Mouse (Mus musculus) embryonic facial prominence, embryonic 12.5 days (tissue): ENCODE results near the gene Wdr20. TPM values are rescaled to one million over a fixed set of nuclear protein-coding genes. Genes with fewer than 3 reads are reported as not detected.

ENCODE experiments used
- ATAC-seq: fragments of 200-750 bp; cut with Nextera tagmentation; 2 replicates; pipeline ENCODE4 v1.8.0; 2017; ENCODE audit not compliant: insufficient number of reproducible peaks, insufficient read depth, low FRiP score, low TSS enrichment
- H3K27ac ChIP-seq: fragments of 300-500 bp; sonication (generic); 2 replicates; pipeline ENCODE4 v1.5.1; 2016; ENCODE audit warnings: mild to moderate bottlenecking
- H3K27me3 ChIP-seq: fragments of 300-500 bp; sonication (generic); 2 replicates; pipeline ENCODE4 v1.6.1; 2016; ENCODE audit warnings: mild to moderate bottlenecking, moderate library complexity
- H3K36me3 ChIP-seq: fragments of 300-500 bp; sonication (generic); 2 replicates; pipeline ENCODE4 v1.6.1; 2016; ENCODE audit warnings: mild to moderate bottlenecking
- H3K4me1 ChIP-seq: fragments of 300-500 bp; sonication (generic); 2 replicates; pipeline ENCODE4 v1.6.1; 2016
- H3K4me2 ChIP-seq: fragments of 300-500 bp; sonication (generic); replicated peaks from 2 replicates; pipeline ENCODE4 v1.6.1; 2016; ENCODE audit warnings: mild to moderate bottlenecking, moderate library complexity
- H3K4me3 ChIP-seq: fragments of 300-500 bp; sonication (generic); 2 replicates; pipeline ENCODE4 v1.5.1; 2016; ENCODE audit warnings: mild to moderate bottlenecking
- H3K9ac ChIP-seq: fragments of 300-500 bp; sonication (generic); 2 replicates; pipeline ENCODE4 v1.6.1; 2016; ENCODE audit warnings: mild to moderate bottlenecking, moderate library complexity
- H3K9me3 ChIP-seq: fragments of 300-500 bp; sonication (generic); 2 replicates; pipeline ENCODE4 v1.6.1; 2016; ENCODE audit warnings: mild to moderate bottlenecking, moderate library complexity
- WGBS: fragments of 180-500 bp; shearing (Covaris S2); methylation state at CpG from one replicate; pipeline ENCODE4 v1.1.7; 2016; 5-methylcytosine and 5-hydroxymethylcytosine counted together
- polyA plus RNA-seq: library from polyadenylated mRNA; unstranded; fragments of >200 nt; fragmentation: Nextera tagmentation; extraction: Ambion mirVana; gene quantifications from 2 replicates; pipeline ENCODE4 v1.2.1, GENCODE M21; 2016

The Wdr20 gene
- polyA plus RNA-seq, 1 experiment from 2014 or later, result 30.1 TPM

DNA sequence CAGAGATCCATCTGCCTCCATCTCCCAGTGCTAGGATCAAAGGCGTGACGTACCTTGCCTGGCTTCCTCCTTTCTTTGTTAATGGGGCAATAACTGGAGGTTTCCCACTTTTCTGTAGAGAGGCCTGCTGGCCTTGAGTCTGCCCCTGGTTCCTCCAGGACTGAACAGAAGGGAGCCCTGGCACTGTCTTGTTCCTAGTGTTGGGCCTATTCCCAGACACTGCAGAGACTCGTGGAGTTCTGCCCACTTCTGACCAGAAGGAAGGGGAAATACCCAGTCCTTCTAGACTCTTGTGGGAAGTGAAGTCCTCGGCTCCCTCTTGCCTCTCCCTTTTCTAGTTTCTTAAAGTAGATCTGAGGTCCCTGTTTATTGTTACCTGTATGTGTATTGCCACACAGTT is 48.5 kb downstream of the Wdr20 start:
- Histone ChIP-seq H3K4me2 (no peak overlapping the region), H3K27me3 (no peaks in the 10 kb centered on the region), H3K9me3 (no peaks in the 10 kb centered on the region), H3K4me3 (no peak overlapping the region), H3K36me3 (peaks cover 21% of the 10 kb centered on the region), H3K4me1 (peaks cover 6% of the 10 kb centered on the region; the same call in 1 of the 2 replicates), H3K9ac (no peak overlapping the region), H3K27ac (no peak overlapping the region)
- WGBS, result 86% methylated on average over 4 of the region's 4 CpGs
- ATAC-seq, result no peak

DNA sequence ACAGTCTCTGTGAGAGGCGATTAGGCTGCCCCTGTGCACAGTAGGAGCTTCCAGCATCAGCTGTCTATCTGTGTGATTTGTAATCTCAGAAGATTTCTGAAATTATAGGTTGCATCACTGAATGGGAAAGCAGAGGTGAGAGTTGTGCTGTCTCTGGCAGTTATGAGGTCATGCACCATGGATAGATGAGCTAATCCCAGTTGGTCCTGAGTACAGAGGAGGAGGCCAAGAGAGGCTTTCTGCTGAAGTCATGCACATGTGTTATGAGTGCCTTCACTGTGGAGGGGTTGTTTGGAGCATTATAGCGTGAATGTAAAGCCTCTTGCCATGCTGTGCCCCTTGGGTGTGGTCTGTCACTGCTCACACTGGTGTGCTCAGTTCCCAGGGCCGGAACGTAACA is 52.8 kb downstream of the Wdr20 start:
- Histone ChIP-seq H3K4me3 (no peak overlapping the region), H3K27me3 (no peaks in the 10 kb centered on the region), H3K9ac (no peak overlapping the region), H3K9me3 (no peaks in the 10 kb centered on the region), H3K36me3 (peaks cover 6% of the 10 kb centered on the region; the same call in 1 of the 2 replicates), H3K4me1 (peaks cover 6% of the 10 kb centered on the region; the same call in 1 of the 2 replicates), H3K4me2 (no peak overlapping the region), H3K27ac (no peak overlapping the region)
- 91% methylated on average over 4 of the region's 4 CpGs for WGBS
- no peak for ATAC-seq

DNA sequence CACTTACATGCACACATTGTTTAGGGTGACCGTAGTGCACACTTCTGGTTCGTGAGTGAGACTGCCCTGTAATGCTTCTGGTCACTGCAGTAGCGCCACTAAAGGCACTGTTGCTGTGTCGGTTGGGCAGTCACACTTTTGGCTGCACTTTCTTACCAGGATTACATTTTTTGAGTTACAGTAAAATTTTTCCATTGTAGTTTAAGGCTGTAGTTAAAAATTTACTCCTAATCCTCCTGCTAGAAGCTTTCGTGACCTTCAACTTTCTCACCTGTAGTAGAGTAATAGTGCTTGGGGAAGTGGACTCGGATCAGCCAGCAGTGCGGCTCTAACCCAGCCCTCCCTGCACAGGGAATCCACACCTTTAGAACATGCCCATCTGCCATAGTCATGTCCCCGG is 53.3 kb downstream of the Wdr20 start:
- WGBS, result 94% methylated on average over 8 of the region's 8 CpGs
- Histone ChIP-seq H3K27ac (no peak overlapping the region), H3K4me2 (no peak overlapping the region), H3K9ac (no peak overlapping the region), H3K4me1 (peaks cover 6% of the 10 kb centered on the region; the same call in 1 of the 2 replicates), H3K27me3 (no peaks in the 10 kb centered on the region), H3K4me3 (no peak overlapping the region), H3K9me3 (no peaks in the 10 kb centered on the region), H3K36me3 (peaks cover 6% of the 10 kb centered on the region; the same call in 1 of the 2 replicates)
- no peak for ATAC-seq

DNA sequence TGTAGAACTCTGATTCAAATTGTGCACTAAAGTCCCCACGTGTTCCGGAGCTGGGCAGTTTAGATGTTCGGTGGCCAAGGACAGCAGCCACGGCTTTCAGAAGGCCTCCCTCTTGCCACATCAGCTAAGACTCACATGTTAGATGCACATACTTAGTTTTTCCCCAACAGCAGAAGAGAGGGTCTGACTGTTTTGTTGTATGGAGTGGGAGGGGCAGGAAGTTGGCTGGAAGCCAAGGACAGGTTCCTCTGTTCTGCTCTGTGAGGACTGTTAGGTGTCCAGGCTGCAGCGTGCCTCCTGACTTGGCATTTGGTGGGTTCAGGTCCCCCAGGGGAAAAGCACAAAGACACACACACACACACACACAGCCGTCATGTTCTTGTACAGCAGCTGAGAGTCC is 57.3 kb downstream of the Wdr20 start:
- Histone ChIP-seq H3K27ac (no peak overlapping the region), H3K27me3 (no peaks in the 10 kb centered on the region), H3K4me2 (no peak overlapping the region), H3K4me1 (no peaks in the 10 kb centered on the region), H3K36me3 (peaks cover 14% of the 10 kb centered on the region; the same call in 1 of the 2 replicates), H3K9me3 (no peaks in the 10 kb centered on the region), H3K4me3 (no peak overlapping the region), H3K9ac (no peak overlapping the region)
- ATAC-seq, result no peak
- WGBS, result 86% methylated on average over 6 of the region's 6 CpGs

DNA sequence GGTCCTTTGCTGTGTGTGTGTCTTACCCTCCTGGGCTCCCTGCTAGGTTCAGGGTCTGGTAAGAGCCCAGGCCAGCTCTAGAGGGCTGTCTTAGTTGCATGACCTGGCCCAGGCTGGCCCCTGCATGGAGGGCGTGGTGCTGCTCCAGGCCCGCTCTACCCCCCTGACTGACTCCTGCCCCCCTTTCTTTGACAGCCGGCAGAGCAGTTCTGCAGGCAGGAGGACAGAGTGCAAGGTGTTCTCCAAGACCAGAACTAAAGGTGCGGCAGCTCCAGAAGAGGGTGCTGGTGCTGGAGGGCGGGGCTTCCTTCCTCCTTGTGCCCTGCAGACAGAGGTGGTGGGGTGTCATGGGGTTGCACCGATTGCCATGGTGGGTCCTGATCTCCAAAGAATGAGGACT is 59.0 kb downstream of the Wdr20 start:
- 87% methylated on average over 6 of the region's 6 CpGs for WGBS
- Histone ChIP-seq H3K4me1 (no peaks in the 10 kb centered on the region), H3K9ac (no peak overlapping the region), H3K4me3 (no peak overlapping the region), H3K27me3 (no peaks in the 10 kb centered on the region), H3K27ac (no peak overlapping the region), H3K9me3 (no peaks in the 10 kb centered on the region), H3K36me3 (peaks cover 14% of the 10 kb centered on the region; the same call in 1 of the 2 replicates), H3K4me2 (no peak overlapping the region)
- no peak for ATAC-seq

DNA sequence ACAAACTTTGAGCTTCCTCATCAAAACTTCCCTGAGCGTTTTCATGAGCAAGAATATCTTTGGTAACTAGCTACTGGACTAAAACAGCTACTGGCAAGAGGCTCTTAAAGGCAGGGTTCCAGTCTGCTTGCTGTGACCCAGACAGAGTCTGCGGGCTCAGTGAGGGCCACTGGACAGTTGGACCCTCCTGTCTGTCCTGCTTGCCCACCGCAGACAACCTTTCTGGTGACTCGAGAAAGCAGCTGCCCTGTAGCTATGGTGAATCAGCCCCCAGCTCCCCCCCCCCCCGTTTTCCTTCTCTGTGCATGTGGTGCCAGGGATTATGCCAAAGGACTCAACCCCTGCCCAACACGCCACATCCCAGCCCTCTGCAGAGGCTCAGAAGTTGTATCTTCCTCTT is 59.5 kb downstream of the Wdr20 start:
- no peak overlapping the region for H3K9ac ChIP-seq
- H3K36me3 ChIP-seq, result peaks cover 14% of the 10 kb centered on the region; the same call in 1 of the 2 replicates
- no peaks in the 10 kb centered on the region for H3K4me1 ChIP-seq
- H3K9me3 ChIP-seq, result no peaks in the 10 kb centered on the region
- no peak for ATAC-seq
- no peak overlapping the region for H3K4me2 ChIP-seq
- WGBS, result 92% methylated on average over 6 of the region's 6 CpGs
- H3K27ac ChIP-seq, result no peak overlapping the region
- no peak overlapping the region for H3K4me3 ChIP-seq
- no peaks in the 10 kb centered on the region for H3K27me3 ChIP-seq

DNA sequence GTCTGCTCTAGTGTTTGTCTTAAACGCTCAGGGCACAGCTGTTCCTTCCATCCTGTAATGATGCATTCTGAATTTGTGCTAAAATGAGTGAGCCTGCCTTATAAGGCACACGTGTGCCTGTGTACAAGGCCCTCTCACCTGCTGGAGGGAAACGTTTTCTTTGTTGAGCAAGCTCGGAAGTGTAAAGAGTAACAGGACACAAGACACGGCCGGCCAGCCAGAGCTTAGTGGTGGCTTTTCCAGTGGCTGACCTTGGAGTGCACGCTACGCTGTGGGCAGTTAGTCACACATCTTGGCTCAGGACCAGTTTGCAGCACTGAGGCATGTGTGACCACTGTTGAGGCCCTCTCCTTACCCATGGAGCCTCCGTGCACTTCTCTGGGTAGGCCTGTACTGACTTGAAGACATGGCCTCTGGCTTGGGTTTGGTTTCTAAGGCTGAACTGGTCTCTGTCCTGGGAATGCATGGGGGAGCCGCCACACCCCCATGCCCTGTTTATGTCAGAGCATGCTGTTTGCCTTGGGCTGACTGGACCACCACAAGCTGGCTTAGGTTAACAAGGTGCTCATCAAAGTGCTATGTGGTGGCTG is 60.2 kb downstream of the Wdr20 start:
- WGBS, result 91% methylated on average over 10 of the region's 10 CpGs

DNA sequence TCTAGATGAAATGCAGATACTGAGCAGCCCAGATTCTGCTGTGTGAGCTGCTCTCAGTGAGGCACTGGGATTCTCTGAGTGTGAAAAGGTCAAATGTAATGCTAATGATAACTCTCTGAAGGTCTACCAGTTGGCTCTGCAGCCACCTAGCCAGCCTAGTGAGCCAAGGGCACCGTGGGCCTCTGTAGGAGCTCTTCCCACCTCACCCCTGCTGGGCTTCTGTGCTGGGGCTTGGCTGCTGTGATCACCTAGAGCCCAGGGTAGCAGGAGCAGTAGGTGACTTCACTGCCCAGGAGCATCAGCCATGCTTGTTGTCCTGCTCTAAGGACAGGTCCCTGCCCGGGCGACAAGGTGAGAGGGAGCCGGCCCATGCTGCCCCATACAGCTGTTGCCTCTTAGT is 61.5 kb downstream of the Wdr20 start:
- Histone ChIP-seq H3K27me3 (no peaks in the 10 kb centered on the region), H3K9ac (no peak overlapping the region), H3K4me2 (no peak overlapping the region), H3K27ac (no peak overlapping the region), H3K4me1 (peaks cover under 1% of the 10 kb centered on the region; the same call in 1 of the 2 replicates), H3K4me3 (no peak overlapping the region), H3K36me3 (peaks cover 8% of the 10 kb centered on the region; the same call in 1 of the 2 replicates), H3K9me3 (no peaks in the 10 kb centered on the region)
- no peak for ATAC-seq
- WGBS, result 90% methylated on average over 4 of the region's 4 CpGs

More for the DNA sequence above, 60.2 kb downstream of the Wdr20 start:
- H3K4me2 ChIP-seq, result no peak overlapping the region
- no peaks in the 10 kb centered on the region for H3K27me3 ChIP-seq
- no peaks in the 10 kb centered on the region for H3K9me3 ChIP-seq
- no peak for ATAC-seq
- H3K9ac ChIP-seq, result no peak overlapping the region
- H3K4me1 ChIP-seq, result no peaks in the 10 kb centered on the region
- H3K36me3 ChIP-seq, result peaks cover 9% of the 10 kb centered on the region; the same call in 1 of the 2 replicates
- H3K27ac ChIP-seq, result no peak overlapping the region
- H3K4me3 ChIP-seq, result no peak overlapping the region

DNA sequence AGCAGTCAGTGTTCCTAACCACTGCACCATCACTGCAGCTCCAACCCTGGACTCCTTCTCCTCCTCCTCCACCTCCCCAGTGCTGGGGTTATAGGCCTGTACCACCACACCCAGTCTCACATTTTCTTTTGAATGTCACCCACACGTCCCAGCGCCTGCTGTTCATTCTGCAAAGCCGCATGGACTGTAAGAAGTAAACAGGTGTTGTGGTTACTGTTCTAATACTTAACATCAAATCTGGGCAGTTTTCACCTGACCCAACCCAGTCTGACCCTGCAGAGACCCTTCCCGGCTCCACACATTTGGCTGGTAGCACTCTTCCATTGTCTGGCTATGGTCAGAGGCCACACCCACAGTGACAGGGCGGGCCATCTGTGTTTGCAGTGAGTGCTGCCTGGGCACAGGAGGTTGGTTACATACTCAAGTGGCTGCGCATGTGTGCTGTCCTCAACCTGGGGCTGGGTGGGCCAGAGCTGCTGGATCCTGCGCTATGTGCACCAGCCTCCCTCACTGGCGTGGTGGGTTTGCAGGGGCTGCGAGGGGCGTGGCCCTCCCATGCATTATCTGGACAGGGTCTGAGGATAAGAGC is 64.2 kb downstream of the Wdr20 start:
- ATAC-seq, result 0 out of 2 replicates have a peak, but pooled peaks have one; percentile 54
- Histone ChIP-seq H3K4me1 (peaks cover 4% of the 10 kb centered on the region; the same call in 1 of the 2 replicates), H3K4me3 (no peak overlapping the region), H3K27me3 (no peaks in the 10 kb centered on the region), H3K36me3 (peaks cover 12% of the 10 kb centered on the region; the same call in 1 of the 2 replicates), H3K9ac (no peak overlapping the region), H3K4me2 (no peak overlapping the region), H3K27ac (no peak overlapping the region), H3K9me3 (no peaks in the 10 kb centered on the region)
- WGBS, result 80% methylated on average over 10 of the region's 10 CpGs

DNA sequence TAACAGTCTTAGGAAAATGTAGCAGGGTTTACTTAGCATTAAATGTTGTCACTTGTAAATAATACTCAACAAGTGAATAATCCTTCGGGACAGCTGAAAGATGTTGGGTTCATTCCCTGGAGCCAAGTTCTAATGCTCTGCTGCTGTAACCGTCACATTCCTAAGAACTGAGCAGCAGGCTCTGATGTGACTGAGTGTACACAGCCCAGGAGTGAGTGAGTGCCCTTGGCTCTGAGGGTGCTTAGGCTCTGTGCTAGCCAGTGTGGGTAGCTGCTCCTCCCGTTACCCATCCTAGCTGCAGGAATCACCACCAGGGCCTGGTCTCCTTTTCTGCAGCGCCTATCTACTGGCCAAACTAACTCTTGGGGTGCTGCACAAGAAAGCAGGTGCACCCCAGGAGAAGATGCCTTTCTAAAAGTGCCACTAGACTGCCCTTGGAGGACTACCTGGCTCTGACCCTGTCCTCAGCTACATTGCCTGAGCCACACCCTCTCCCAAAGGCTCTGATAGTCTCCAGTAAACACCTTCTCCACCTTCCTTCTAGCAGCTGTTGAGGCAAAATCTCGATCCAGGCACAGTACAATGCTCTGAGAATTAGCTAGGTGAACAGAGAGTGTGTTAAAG is 65.0 kb downstream of the Wdr20 start:
- H3K9me3 ChIP-seq, result no peaks in the 10 kb centered on the region
- H3K27ac ChIP-seq, result no peak overlapping the region
- H3K4me1 ChIP-seq, result peaks cover 4% of the 10 kb centered on the region; the same call in 1 of the 2 replicates
- no peak for ATAC-seq
- no peak overlapping the region for H3K4me3 ChIP-seq
- H3K4me2 ChIP-seq, result no peak overlapping the region
- H3K9ac ChIP-seq, result no peak overlapping the region
- WGBS, result 90% methylated on average over 5 of the region's 5 CpGs
- H3K36me3 ChIP-seq, result peaks cover 16% of the 10 kb centered on the region; the same call in 1 of the 2 replicates
- H3K27me3 ChIP-seq, result no peaks in the 10 kb centered on the region

DNA sequence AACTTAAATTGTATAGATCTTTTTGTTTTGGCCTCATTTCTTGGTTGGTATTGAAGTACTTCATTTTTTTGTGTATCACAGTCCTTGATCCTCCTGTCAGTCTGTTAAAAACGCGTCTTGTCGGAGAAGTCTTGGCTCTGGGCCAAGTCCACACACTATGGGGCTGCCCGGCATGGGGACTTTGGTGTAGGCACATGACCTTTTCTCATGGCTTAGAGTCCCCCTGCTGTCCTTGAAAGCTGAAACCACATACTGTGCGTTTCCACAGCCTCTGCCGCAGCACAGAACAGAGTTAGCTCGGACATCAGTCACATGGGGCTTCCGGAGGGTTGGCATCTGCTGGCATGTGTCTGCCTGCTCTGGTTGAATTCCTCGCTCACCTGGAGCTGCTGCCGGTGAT is 66.5 kb downstream of the Wdr20 start:
- Histone ChIP-seq H3K4me3 (no peak overlapping the region), H3K27me3 (no peaks in the 10 kb centered on the region), H3K4me2 (no peak overlapping the region), H3K9me3 (no peaks in the 10 kb centered on the region), H3K4me1 (peaks cover 4% of the 10 kb centered on the region; the same call in 1 of the 2 replicates), H3K36me3 (peaks cover 22% of the 10 kb centered on the region; the same call in 1 of the 2 replicates), H3K27ac (peak overlapping the region; percentile 7; the same call in 1 of the 2 replicates), H3K9ac (no peak overlapping the region)
- 31% methylated on average over 10 of the region's 10 CpGs for WGBS
- no peak for ATAC-seq
